Comparison of ENCODE assay signal across 19 mouse cellular contexts in genomic region chr8:127792611-127793010, GRCm38 (mm10).
DNase-seq lines count a peak whose midpoint lies in the region; ATAC-seq lines count a peak whose summit lies in the region.
"Had no signal": no experiment of that assay in that cellular context is flagged by ENCODE, and none has a peak within 500 bp of the region (broad histone marks: within the 10 kb centered on the region; RNA-seq: fewer than 3 reads in every experiment).

No protein-coding gene starts in this region.

- H3K36me3 ChIP-seq in midbrain, embryonic 11.5 days (ENCODE audit: control insufficient read depth, insufficient read depth, low read length), result no peaks in the 10 kb centered on the region
- no peaks in the 10 kb centered on the region for H3K36me3 ChIP-seq in midbrain, embryonic 10.5 days
- H3K36me3 ChIP-seq: G1E had no signal

- intact Hi-C loops in heart, postnatal 25 days (cut with DNase I), result no loop called here

- H3K27me3 ChIP-seq in midbrain, embryonic 11.5 days (ENCODE audit: control insufficient read depth, insufficient read depth, low read length), result no peaks in the 10 kb centered on the region
- no peaks in the 10 kb centered on the region for H3K27me3 ChIP-seq in midbrain, embryonic 10.5 days (ENCODE audit: low read depth, poor library complexity, severe bottlenecking)
- H3K27me3 ChIP-seq: CH12.LX, Patski had no signal

- no peak overlapping the region for H3K27ac ChIP-seq in midbrain, embryonic 11.5 days (ENCODE audit: low read depth, low read length)
- no peak overlapping the region for H3K27ac ChIP-seq in midbrain, embryonic 10.5 days (replicated peaks)

- ATAC-seq in midbrain, embryonic 11.5 days (ENCODE audit: low FRiP score), result no peak
- ATAC-seq: activated CD4-positive, CD25-positive, alpha-beta regulatory T cell, adult 4 months; CD4-positive, CD25-positive, alpha-beta regulatory T cell, adult 4 months; Patski had no signal

- H3K4me2 ChIP-seq in midbrain, embryonic 11.5 days, result no peak overlapping the region

- H3K9me3 ChIP-seq in midbrain, embryonic 11.5 days (ENCODE audit: control insufficient read depth, low read length), result no peaks in the 10 kb centered on the region
- H3K9me3 ChIP-seq in midbrain, embryonic 10.5 days (replicated peaks), result no peaks in the 10 kb centered on the region

- H3K4me3 ChIP-seq in midbrain, embryonic 11.5 days (ENCODE audit: low read depth, low read length), result no peak overlapping the region
- H3K4me3 ChIP-seq in midbrain, embryonic 10.5 days, result no peak overlapping the region

- H3K4me1 ChIP-seq in midbrain, embryonic 11.5 days (ENCODE audit: control insufficient read depth, insufficient read depth, low read length), result no peaks in the 10 kb centered on the region
- H3K4me1 ChIP-seq in midbrain, embryonic 10.5 days, result peaks cover 13% of the 10 kb centered on the region

- H3K9ac ChIP-seq in midbrain, embryonic 11.5 days (ENCODE audit: low read length), result no peak overlapping the region

- WGBS in midbrain, embryonic 11.5 days, result 95% methylated on average over 5 of the region's 5 CpGs
- WGBS in midbrain, embryonic 10.5 days, result 93% methylated on average over 5 of the region's 5 CpGs

- DNase-seq in heart, adult 11 months, result peak; percentile 66
- DNase-seq in heart, postnatal 25 days (ENCODE audit: low spot score), result no peak
- peak; percentile 57 for DNase-seq in midbrain, embryonic 11.5 days (ENCODE audit: low spot score, missing footprints)
- DNase-seq in midbrain, embryonic 10.5 days (ENCODE audit: low spot score), result no peak
- DNase-seq: adrenal gland, adult 2 months; adrenal gland, adult 8-10 months; adrenal gland, postnatal 10 days; adrenal gland, postnatal 14 days; adrenal gland, postnatal 25 days; adrenal gland, postnatal 36 days; B cell, adult 2 months; cerebellum, adult 11 months; cerebellum, adult 11-12 months; cerebellum, adult 18-20 months had no signal

Comparison
In these comparisons a context has a peak if more than half of its experiments do, and no peak if none do; other contexts are left out.
1. DNase-seq: peak in heart, adult 11 months (single experiment) and midbrain, embryonic 11.5 days (single experiment); none in heart, postnatal 25 days (single experiment) and midbrain, embryonic 10.5 days (single experiment).